Mouse (Mus musculus) retina, postnatal 7 days (tissue): ENCODE measurements around the gene Tnrc6b.
"Not testable (repeated sequence)": the region's sequence is repeated elsewhere in the genome, so short reads cannot be mapped to it uniquely, and the experiment has no call there.

Experiments
- DNase-seq: peaks from one replicate; pipeline ENCODE4 v3.0.0-alpha.2; 2012; ENCODE audit warnings: low read depth, low spot score

Tnrc6b gene

GRCm38 (mm10) chr15:80913803-80914202 is 202.7 kb downstream of the Tnrc6b start:
- DNase-seq: no peak

- no peak for DNase-seq
Measured at GRCm38 (mm10) chr15:80915850-80916249, 204.7 kb downstream of the Tnrc6b start.

- DNase-seq: no peak
Measured at GRCm38 (mm10) chr15:80916621-80917020, 205.5 kb downstream of the Tnrc6b start.

GRCm38 (mm10) chr15:80920346-80920745 is 209.2 kb downstream of the Tnrc6b start:
- no peak for DNase-seq

- no peak for DNase-seq
Measured at GRCm38 (mm10) chr15:80921781-80922180, 210.7 kb downstream of the Tnrc6b start.

- DNase-seq: no peak
Measured at GRCm38 (mm10) chr15:80924211-80924610, 213.1 kb downstream of the Tnrc6b start.

- DNase-seq: no peak
Measured at GRCm38 (mm10) chr15:80928811-80929355, 217.8 kb downstream of the Tnrc6b start.

- DNase-seq: no peak
Measured at GRCm38 (mm10) chr15:80930048-80930571, 219.0 kb downstream of the Tnrc6b start.

GRCm38 (mm10) chr15:80930676-80931320 is 219.7 kb downstream of the Tnrc6b start:
- not testable (repeated sequence) for DNase-seq

- no peak for DNase-seq
Measured at GRCm38 (mm10) chr15:80931345-80931960, 220.3 kb downstream of the Tnrc6b start.

GRCm38 (mm10) chr15:80934841-80935240 is 223.7 kb downstream of the Tnrc6b start:
- no peak for DNase-seq

GRCm38 (mm10) chr15:80936686-80937085 is 225.6 kb downstream of the Tnrc6b start:
- no peak for DNase-seq

GRCm38 (mm10) chr15:80938615-80939014 is 227.5 kb downstream of the Tnrc6b start:
- no peak for DNase-seq

GRCm38 (mm10) chr15:80939401-80939800 is 228.3 kb downstream of the Tnrc6b start:
- DNase-seq: no peak

- no peak for DNase-seq
Measured at GRCm38 (mm10) chr15:80941468-80942040, 230.4 kb downstream of the Tnrc6b start.

- DNase-seq: no peak
Measured at GRCm38 (mm10) chr15:80945851-80946250, 234.7 kb downstream of the Tnrc6b start.

- DNase-seq: peak; percentile 78
Measured at GRCm38 (mm10) chr15:80948145-80949135, 237.3 kb downstream of the Tnrc6b start, which contains the start of gene Adsl. TSS of gene Adsl (plus strand) at chr15:80948490.

GRCm38 (mm10) chr15:80949431-80949830 is 238.3 kb downstream of the Tnrc6b start:
- no peak for DNase-seq

- DNase-seq: no peak
Measured at GRCm38 (mm10) chr15:80950055-80950454, 238.9 kb downstream of the Tnrc6b start.

GRCm38 (mm10) chr15:80953971-80954370 is 242.9 kb downstream of the Tnrc6b start:
- no peak for DNase-seq

GRCm38 (mm10) chr15:80954861-80955260 is 243.7 kb downstream of the Tnrc6b start:
- DNase-seq: no peak
